In the genomic region with DNA sequence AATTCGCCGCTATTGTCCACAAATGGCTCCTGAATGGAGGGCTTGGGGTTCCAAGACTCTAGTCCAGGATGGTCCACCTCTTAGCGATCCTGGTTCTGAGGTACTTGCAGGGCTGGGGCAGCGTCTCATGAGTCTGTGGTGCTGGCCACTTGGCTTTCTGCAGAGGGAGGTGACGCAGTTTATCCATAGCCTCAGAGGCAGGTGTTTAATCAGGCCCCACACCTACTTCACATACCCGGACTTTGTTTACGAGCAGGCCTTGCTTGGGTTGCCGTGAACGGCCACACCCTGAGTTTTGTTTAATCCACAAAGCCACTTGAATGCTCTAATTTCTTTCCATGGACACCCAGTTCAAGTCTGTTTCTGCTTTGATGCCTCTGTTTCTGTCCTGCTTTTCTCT, we compare ENCODE assay signal across 23 mouse cellular contexts. TPM values are rescaled to one million over a fixed set of nuclear protein-coding genes. Genes with fewer than 3 reads are reported as not detected.
A peak's percentile ranks its signal among the peaks of the same experiment; 100 is the strongest.
DNase-seq lines count a peak whose midpoint lies in the region; ATAC-seq and TF ChIP-seq lines count a peak whose summit lies in the region.
"Had no signal": no experiment of that assay in that cellular context is flagged by ENCODE, and none has a peak within 500 bp of the region (broad histone marks: within the 10 kb centered on the region; RNA-seq: fewer than 3 reads in every experiment).

No protein-coding gene starts in this region.

- no peaks in the 10 kb centered on the region for H3K4me1 ChIP-seq in lung, postnatal 0 days (ENCODE audit: insufficient read depth, low read depth, low read length)
- peaks cover 72% of the 10 kb centered on the region for H3K4me1 ChIP-seq in G1E (ENCODE audit: insufficient read depth, low read depth, low read length)
- H3K4me1 ChIP-seq in MEL (ENCODE audit: control insufficient read depth in 1 of 2, insufficient read depth in 2 of 2, low read length in 2 of 2): peaks cover 19 to 38% of the 10 kb centered on the region in 2 experiments
- H3K4me1 ChIP-seq: heart, embryonic 10.5 days; heart, embryonic 13.5 days; hindbrain, embryonic 13.5 days had no signal

- no peak overlapping the region for H3K27ac ChIP-seq in lung, postnatal 0 days (ENCODE audit: low read length)
- peak overlapping the region; percentile 95 for H3K27ac ChIP-seq in MEL (ENCODE audit: control insufficient read depth, low read depth, low read length)
- H3K27ac ChIP-seq: forebrain, embryonic 10.5 days; forebrain, embryonic 13.5 days; heart, adult 2 months; heart, embryonic 10.5 days; heart, embryonic 13.5 days; hindbrain, embryonic 13.5 days had no signal

- TF ChIP-seq CTCF in lung, postnatal 0 days (IDR thresholded peaks at IDR 0.05): no peak
- TF ChIP-seq CTCF in G1E (IDR thresholded peaks at IDR 0.05; ENCODE audit: low read depth, low read length) (no peak), MEL (IDR thresholded peaks at IDR 0.05 in 2 of 3, conservative IDR thresholded peaks at IDR 0.05 in 1 of 3; ENCODE audit: control insufficient read depth in 1 of 3, insufficient read depth in 1 of 3, low read depth in 2 of 3, low read length in 3 of 3, poor library complexity in 1 of 3, severe bottlenecking in 1 of 3) (no peak)

- ATAC-seq in lung, postnatal 0 days: no peak
- peak; percentile 9; the same call in 1 of the 2 replicates for ATAC-seq in G1E (ENCODE audit: extremely low read depth, insufficient number of reproducible peaks, low FRiP score, poor library complexity, severe bottlenecking)
- no peak for ATAC-seq in megakaryocyte, adult 5-6 weeks (ENCODE audit: poor library complexity, severe bottlenecking)
- ATAC-seq: CD4-positive, CD25-positive, alpha-beta regulatory T cell, adult 4 months; forebrain, embryonic 13.5 days; forebrain, embryonic 16.5 days; hindbrain, embryonic 16.5 days had no signal

- no peak for TF ChIP-seq RAD21 in MEL (IDR thresholded peaks at IDR 0.05; ENCODE audit: low read depth, low read length)

- no peaks in the 10 kb centered on the region for H3K36me3 ChIP-seq in lung, postnatal 0 days (ENCODE audit: insufficient read depth, low read length)
- H3K36me3 ChIP-seq in G1E (replicated peaks) (peaks cover 10% of the 10 kb centered on the region), MEL (ENCODE audit: control insufficient read depth in 1 of 2, insufficient read depth in 2 of 2, low read length in 2 of 2) (peaks cover 0 to 25% of the 10 kb centered on the region in 2 experiments; a peak in 2 of 4 replicates)
- H3K36me3 ChIP-seq: forebrain, embryonic 10.5 days; heart, embryonic 10.5 days; heart, embryonic 13.5 days; hindbrain, embryonic 13.5 days had no signal

- no peaks in the 10 kb centered on the region for H3K9me3 ChIP-seq in lung, postnatal 0 days (ENCODE audit: low read length)
- H3K9me3 ChIP-seq in G1E (replicated peaks): no peaks in the 10 kb centered on the region
- no peaks in the 10 kb centered on the region for H3K9me3 ChIP-seq in MEL (replicated peaks; ENCODE audit: insufficient read depth, low read length)
- H3K9me3 ChIP-seq: forebrain, embryonic 10.5 days; forebrain, embryonic 13.5 days; heart, embryonic 10.5 days; heart, embryonic 13.5 days; hindbrain, embryonic 13.5 days had no signal

- intact Hi-C loops in heart, postnatal 10 days (cut with DNase I): no loop called here

- no peak overlapping the region for H3K9ac ChIP-seq in lung, postnatal 0 days (replicated peaks; ENCODE audit: low read depth)
- H3K9ac ChIP-seq in MEL (ENCODE audit: control insufficient read depth, low read depth, low read length, poor library complexity, severe bottlenecking): peak overlapping the region; percentile 67
- H3K9ac ChIP-seq: forebrain, embryonic 13.5 days; heart, embryonic 13.5 days; hindbrain, embryonic 13.5 days had no signal

- H3K4me2 ChIP-seq in lung, postnatal 0 days (replicated peaks; ENCODE audit: low read depth, low read length): no peak overlapping the region
- H3K4me2 ChIP-seq: forebrain, embryonic 13.5 days; heart, embryonic 13.5 days; hindbrain, embryonic 13.5 days had no signal

- no peak overlapping the region for H3K4me3 ChIP-seq in lung, postnatal 0 days (ENCODE audit: low read depth, low read length)
- H3K4me3 ChIP-seq in G1E (ENCODE audit: low read depth, low read length) (peak overlapping the region; percentile 51; the same call in 1 of the 2 replicates), MEL (ENCODE audit: control insufficient read depth in 1 of 2, insufficient read depth in 1 of 2, low read depth in 2 of 2, low read length in 2 of 2) (peak overlapping the region; percentile 38 to 61)
- H3K4me3 ChIP-seq: forebrain, embryonic 10.5 days; forebrain, embryonic 13.5 days; heart, adult 2 months; heart, embryonic 10.5 days; heart, embryonic 13.5 days; hindbrain, embryonic 13.5 days had no signal

- no peaks in the 10 kb centered on the region for H3K27me3 ChIP-seq in lung, postnatal 0 days (replicated peaks; ENCODE audit: insufficient read depth, low read length)
- H3K27me3 ChIP-seq in G1E (ENCODE audit: insufficient read depth, low read length) (no peaks in the 10 kb centered on the region), MEL (ENCODE audit: control insufficient read depth in 1 of 2, insufficient read depth in 2 of 2, low read length in 2 of 2) (no peaks in the 10 kb centered on the region)
- H3K27me3 ChIP-seq: hindbrain, embryonic 13.5 days had no signal

- DNase-seq in lung, postnatal 0 days (ENCODE audit: low spot score): peak; percentile 24
- no peak for DNase-seq in lung, postnatal 10 days
- DNase-seq in G1E (ENCODE audit: low spot score) (no peak), MEL (ENCODE audit: low read depth, low spot score) (no peak)
- DNase-seq in large intestine, adult 2 months (ENCODE audit: low read depth, low spot score): peak; percentile 51
- DNase-seq in heart, postnatal 10 days: no peak
- DNase-seq: adrenal gland, postnatal 10 days; adrenal gland, postnatal 36 days; cerebellum, adult 18-20 months; cerebellum, adult 9-10 months; cerebellum, postnatal 14 days; gastrocnemius, postnatal 10 days; gastrocnemius, postnatal 36 days; heart, adult 2 months had no signal

- TF ChIP-seq EP300 in lung, postnatal 0 days (IDR thresholded peaks at IDR 0.05): no peak
- TF ChIP-seq EP300 in MEL (IDR thresholded peaks at IDR 0.05; ENCODE audit: low read depth in 1 of 2, low read length in 2 of 2): no peak

- no peaks in the 10 kb centered on the region for H3K79me2 ChIP-seq in MEL (ENCODE audit: control insufficient read depth, insufficient read depth, low read length, poor library complexity)

- 51% methylated on average over 9 of the region's 9 CpGs for WGBS in lung, postnatal 0 days
- 56% methylated on average over 9 of the region's 9 CpGs for WGBS in large intestine, adult 2 months

- no peak for TF ChIP-seq POLR2A in MEL (IDR thresholded peaks at IDR 0.05; ENCODE audit: control insufficient read depth in 1 of 2, insufficient read depth in 1 of 2, low read depth in 1 of 2, low read length in 2 of 2, poor library complexity in 1 of 2)

TF ChIP-seq in MEL, 35 proteins besides CTCF, POLR2A, EP300 and RAD21:
- no peak for TF ChIP-seq GABPA (IDR thresholded peaks at IDR 0.05; ENCODE audit: low read depth, low read length)
- no peak for TF ChIP-seq GATA1 (IDR thresholded peaks at IDR 0.05; ENCODE audit: low read depth, low read length)
- TF ChIP-seq USF2 (IDR thresholded peaks at IDR 0.05; ENCODE audit: borderline replicate concordance in 1 of 2, insufficient read depth in 1 of 2, low read depth in 1 of 2, low read length in 2 of 2): no peak

RNA-seq across cellular contexts. Expression of gene Adra2a, which starts 37.4 kb away (rescaled TPM):
- 0.08 and 0.14 TPM in 2 replicates for polyA plus RNA-seq in lung, postnatal 0 days (2015; fragmentation: Nextera tagmentation; extraction: Ambion mirVana)
- 13.2 and 15.2 TPM in 2 replicates for total RNA-seq in G1E (2014; fragmentation: Nextera tagmentation)
- 8.2 and 8.7 TPM in 2 replicates for total RNA-seq in G1E (2017)
- 40.6 and 51.8 TPM in 2 replicates for polyA plus RNA-seq in G1E (2012)
- 0.46 and 0.58 TPM in 2 replicates for total RNA-seq in MEL (2012; rRNA removed)
- polyA plus RNA-seq in MEL (2012; ENCODE audit: insufficient read depth in 1 of 2, insufficient read length in 2 of 2, low read depth in 1 of 2, low replicate concordance in 2 of 2, missing spikeins in 1 of 2): 1 to 10 TPM in 1 of 2 experiments, not detected in 1; 2.7 TPM
- 6.2 and 7.7 TPM in 2 replicates for polyA plus RNA-seq in large intestine, adult 2 months (2012; rRNA removed)
- under 1 TPM in 1 of 2 experiments, not detected in 1; 0.24 TPM for total RNA-seq in heart, postnatal 10 days (2021)
- not detected in 2 replicates for total RNA-seq in megakaryocyte, adult 5-6 weeks (2015)
- not detected in 2 replicates for total RNA-seq in megakaryocyte, adult 5-6 weeks (2017)
- polyA plus RNA-seq: CD4-positive, CD25-positive, alpha-beta regulatory T cell, adult 4 months; heart, embryonic 13.5 days had no signal

Comparison
In these comparisons a context has a peak if more than half of its experiments do, and no peak if none do; other contexts are left out.
1. DNase-seq: peak in lung, postnatal 0 days (single experiment) and large intestine, adult 2 months (single experiment); none in lung, postnatal 10 days (single experiment), G1E (single experiment), MEL (single experiment) and heart, postnatal 10 days (0 of 2).